Mouse (Mus musculus) heart, adult 2 months (tissue): Measurements from ENCODE around the gene Ifit1bl2. TPM values are rescaled to one million over a fixed set of nuclear protein-coding genes. Genes with fewer than 3 reads are reported as not detected.
A peak's percentile ranks its signal among the peaks of the same experiment; 100 is the strongest.
"Not testable (repeated sequence)": the region's sequence is repeated elsewhere in the genome, so short reads cannot be mapped to it uniquely, and the experiment has no call there.

ENCODE experiments used
- DNase-seq, 2 experiments: peaks; one replicate each; pipeline ENCODE4 v3.0.0; 2021
- H3K27ac ChIP-seq: fragments of 200-600 bp; 2 replicates; pipeline ENCODE4 v1.8.1; 2022
- H3K27me3 ChIP-seq: fragments of 200-500 bp; 2 replicates; pipeline ENCODE4 v1.6.1; 2012; ENCODE audit warnings: mild to moderate bottlenecking, low read length, inconsistent platforms, mixed read lengths; ENCODE audit not compliant: control insufficient read depth, insufficient read depth
- H3K36me3 ChIP-seq: fragments of 200-500 bp; 2 replicates; pipeline ENCODE4 v1.6.1; 2012; ENCODE audit warnings: low read length, inconsistent platforms; ENCODE audit not compliant: control insufficient read depth, insufficient read depth
- H3K4me1 ChIP-seq: fragments of 200-500 bp; 2 replicates; pipeline ENCODE4 v1.6.1; 2011; ENCODE audit warnings: low read length; ENCODE audit not compliant: control insufficient read depth, insufficient read depth
- H3K4me3 ChIP-seq: fragments of 200-600 bp; 2 replicates; pipeline ENCODE4 v1.8.1; 2022
- H3K79me2 ChIP-seq: fragments of 200-500 bp; replicated peaks from 2 replicates; pipeline ENCODE4 v1.6.1; 2012; ENCODE audit warnings: mild to moderate bottlenecking, inconsistent platforms, low read length, moderate library complexity, mixed read lengths; ENCODE audit not compliant: control insufficient read depth, insufficient read depth
- H3K9ac ChIP-seq: fragments of 200-500 bp; 2 replicates; pipeline ENCODE4 v1.6.1; 2012; ENCODE audit warnings: low read depth, mild to moderate bottlenecking, control low read depth, inconsistent platforms, low read length, mixed read lengths
- CTCF ChIP-seq: fragments of 200-600 bp; IDR thresholded peaks from 2 replicates; pipeline ENCODE4 v1.8.1; 2022; ENCODE audit warnings: antibody characterized with exemption, mild to moderate bottlenecking, moderate library complexity
- EP300 ChIP-seq: fragments of 200-500 bp; IDR thresholded peaks from 2 replicates; pipeline ENCODE4 v1.6.1; 2011; ENCODE audit warnings: low read depth, low read length, control low read depth; ENCODE audit not compliant: insufficient read depth
- POLR2A ChIP-seq: fragments of 200-500 bp; IDR thresholded peaks from 2 replicates; pipeline ENCODE4 v1.6.1; 2011; ENCODE audit warnings: mild to moderate bottlenecking, low read depth, low read length, control low read depth; ENCODE audit not compliant: insufficient read depth
- WGBS: fragments of 180-500 bp; shearing (Covaris S2); methylation state at CpG from one replicate; pipeline ENCODE4 v1.1.7; 2018; 5-methylcytosine and 5-hydroxymethylcytosine counted together
- intact Hi-C: fragments of 180-260 bp; cut with DNase I; formaldehyde crosslinking; loops from one replicate; pipeline ENCODE4 v1.15.1; 2025
- polyA plus RNA-seq: library from polyadenylated mRNA; depleted of rRNA; stranded (reverse); fragments of >200 nt; gene quantifications from 2 replicates; pipeline ENCODE4 v1.2.3, GENCODE M21; 2012
- total RNA-seq, 2 experiments: library from RNA; stranded (reverse); gene quantifications; 2 replicates each; pipeline ENCODE4 v1.2.3; 2021

Gene Ifit1bl2
- total and polyA plus RNA-seq, 3 experiments = 1.0 to 2.0 (median 1.6) TPM

DNA sequence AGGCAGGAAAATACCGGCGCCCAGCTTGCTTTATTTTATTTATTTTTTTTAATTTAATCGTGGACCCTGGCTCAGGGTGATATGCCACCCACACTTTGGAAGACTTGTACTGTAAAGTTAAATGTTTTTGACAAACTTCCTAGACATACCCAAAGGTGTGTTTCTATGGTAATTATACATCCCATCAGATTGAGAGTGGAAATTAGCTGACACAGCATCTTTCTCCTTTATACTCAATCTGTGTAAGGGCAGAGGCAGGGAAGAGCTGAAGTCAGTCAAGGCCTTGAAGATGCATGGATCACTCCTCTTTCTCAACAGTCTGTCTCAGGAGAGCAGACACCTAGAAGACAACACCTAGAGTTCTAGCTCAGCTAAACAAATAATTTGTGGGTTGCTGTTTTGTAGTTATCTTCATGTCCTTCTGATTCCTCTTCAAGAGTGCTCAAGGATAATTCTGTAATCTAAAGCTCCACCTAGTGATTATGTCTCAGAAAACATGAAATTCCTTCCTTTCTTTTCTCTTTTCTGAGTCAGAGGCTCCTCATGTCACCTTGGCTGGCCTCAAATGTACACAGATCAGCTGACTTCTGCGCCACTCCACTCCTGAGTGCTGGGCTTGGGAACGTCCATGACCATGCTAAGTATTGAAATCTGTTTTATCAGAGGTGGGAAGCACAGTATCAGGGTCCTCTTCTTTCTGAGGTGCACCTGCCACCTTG is 54.6 kb downstream of the Ifit1bl2 start:
- peak; percentile 36 for TF ChIP-seq CTCF
- not testable (repeated sequence) for H3K4me3 ChIP-seq, H3K9ac ChIP-seq, DNase-seq, H3K36me3 ChIP-seq, H3K27ac ChIP-seq, H3K27me3 ChIP-seq, H3K79me2 ChIP-seq, H3K4me1 ChIP-seq
- WGBS = 68% methylated on average over 5 of the region's 5 CpGs
- intact Hi-C loops = loop anchor here (5.0 kb wide), 1 partner anchor 51 kb away; no protein-coding TSS in a partner anchor

DNA sequence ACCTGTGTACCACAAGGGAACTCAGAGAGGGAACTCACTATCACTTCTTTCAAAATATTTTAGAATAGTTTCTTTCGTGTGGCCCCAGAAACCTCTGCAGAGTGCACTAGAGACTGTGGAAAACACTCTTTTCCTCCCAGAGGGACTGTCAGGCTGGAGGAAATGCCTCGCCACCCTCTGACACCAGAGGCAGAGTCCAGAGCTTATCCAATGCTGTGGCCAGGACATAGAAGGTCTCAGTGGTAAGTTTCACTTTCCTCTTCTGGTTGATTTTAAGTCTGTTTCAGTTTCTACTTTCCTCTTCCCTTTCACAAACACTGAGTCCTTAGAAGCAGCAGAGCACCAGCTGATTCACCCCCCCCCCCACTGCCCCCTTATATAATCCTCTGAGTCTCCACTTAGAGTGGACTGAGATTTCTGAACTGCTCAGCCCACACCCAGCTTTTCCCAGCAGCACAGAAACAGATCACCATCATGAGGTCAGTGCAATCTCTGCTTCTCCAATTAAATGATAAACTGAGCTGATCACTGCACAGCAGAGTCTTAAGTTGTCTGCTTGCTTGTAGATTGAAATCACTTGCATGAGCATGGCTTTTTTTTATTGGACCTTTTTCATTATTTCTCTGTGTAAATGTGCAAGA is 57.3 kb downstream of the Ifit1bl2 start, which contains the start of gene Ifit3:
Gene Ifit3, plus strand, starts transcription at position 406 of the 641 bp plus-strand sequence.
- TF ChIP-seq CTCF (peak; percentile 6; the same call in 1 of the 2 replicates), POLR2A (peak; percentile 20; the same call in 1 of the 2 replicates)
- H3K27me3 ChIP-seq, H3K36me3 ChIP-seq, H3K79me2 ChIP-seq, H3K4me1 ChIP-seq: not testable (repeated sequence)
- peak; percentile 55 to 66 for DNase-seq
- WGBS = 18% methylated on average over 2 of the region's 2 CpGs
- Histone ChIP-seq H3K27ac (peak within 1 kb of the TSS; percentile 70), H3K9ac (peak within 1 kb of the TSS; percentile 77), H3K4me3 (peak within 1 kb of the TSS; percentile 10; the same call in 1 of the 2 replicates)
- intact Hi-C loops = loop anchor here (2.0 kb wide), 1 partner anchor 30 kb away; no protein-coding TSS in a partner anchor

GRCm38 (mm10) chr19:34582696-34583095 is 57.8 kb downstream of the Ifit1bl2 start:
- H3K36me3 ChIP-seq, H3K4me3 ChIP-seq, H3K9ac ChIP-seq, DNase-seq, H3K27me3 ChIP-seq, H3K79me2 ChIP-seq, H3K4me1 ChIP-seq: not testable (repeated sequence)
- H3K27ac ChIP-seq = peak overlapping the region; percentile 70
- 74% methylated on average over 2 of the region's 2 CpGs for WGBS
- intact Hi-C loops = loop anchor here (1.0 to 2.0 kb wide), 2 partner anchors 24 to 30 kb away; no protein-coding TSS in a partner anchor

DNA sequence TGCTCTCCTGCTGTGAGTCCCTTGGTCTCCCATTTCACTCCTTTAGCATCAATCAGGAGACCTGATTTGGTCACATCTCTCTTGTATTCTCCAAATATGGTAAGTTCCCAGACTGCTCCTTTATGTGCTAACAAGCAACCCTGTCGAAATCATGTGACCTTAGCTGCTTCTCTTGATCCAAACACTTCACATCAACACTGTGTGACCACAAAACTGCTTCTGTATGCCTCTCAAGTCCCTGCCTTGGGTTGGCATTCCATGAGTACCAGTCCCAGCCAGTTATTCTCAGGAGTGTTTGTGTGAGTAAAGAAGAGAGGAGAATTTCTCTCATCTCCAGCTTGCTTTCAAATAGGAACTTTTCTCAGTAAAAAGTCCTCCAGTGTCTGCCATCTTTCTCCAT is 63.4 kb downstream of the Ifit1bl2 start:
- no peak for TF ChIP-seq EP300
- TF ChIP-seq POLR2A = no peak
- no peak for TF ChIP-seq CTCF
- no peaks in the 10 kb centered on the region for H3K4me1 ChIP-seq
- H3K36me3 ChIP-seq = peaks cover 9% of the 10 kb centered on the region
- H3K27me3 ChIP-seq = no peaks in the 10 kb centered on the region
- H3K27ac ChIP-seq = no peak overlapping the region
- 60% methylated on average over 1 of the region's 1 CpGs for WGBS
- H3K9ac ChIP-seq = no peak overlapping the region
- DNase-seq = no peak
- no peaks in the 10 kb centered on the region for H3K79me2 ChIP-seq
- no peak overlapping the region for H3K4me3 ChIP-seq
- intact Hi-C loops = no loop called here

GRCm38 (mm10) chr19:34573650-34574049 is 66.9 kb downstream of the Ifit1bl2 start:
- Histone ChIP-seq H3K27ac (no peak overlapping the region), H3K36me3 (peaks cover 10% of the 10 kb centered on the region), H3K9ac (no peak overlapping the region), H3K27me3 (no peaks in the 10 kb centered on the region), H3K79me2 (no peaks in the 10 kb centered on the region), H3K4me3 (no peak overlapping the region), H3K4me1 (peaks cover 10% of the 10 kb centered on the region)
- 90% methylated on average over 5 of the region's 5 CpGs for WGBS
- no peak for TF ChIP-seq CTCF
- no peak for TF ChIP-seq EP300
- TF ChIP-seq POLR2A = no peak
- no peak for DNase-seq
- intact Hi-C loops = no loop called here

- H3K4me3 ChIP-seq = no peak overlapping the region
- TF ChIP-seq CTCF = no peak
- no peak for TF ChIP-seq POLR2A
- no peak for TF ChIP-seq EP300
- no peak overlapping the region for H3K27ac ChIP-seq
- peaks cover 10% of the 10 kb centered on the region for H3K36me3 ChIP-seq
- 94% methylated on average over 1 of the region's 1 CpGs for WGBS
- intact Hi-C loops = no loop called here
- H3K4me1 ChIP-seq = peaks cover 10% of the 10 kb centered on the region
- no peaks in the 10 kb centered on the region for H3K27me3 ChIP-seq
- no peaks in the 10 kb centered on the region for H3K79me2 ChIP-seq
- H3K9ac ChIP-seq = no peak overlapping the region
- DNase-seq = no peak
Measured at GRCm38 (mm10) chr19:34571080-34571479, 69.5 kb downstream of the Ifit1bl2 start.
